Mouse (Mus musculus) gastrocnemius, postnatal 36 days (tissue): Measurements from ENCODE around the gene Alyref2. TPM values are rescaled to one million over a fixed set of nuclear protein-coding genes. Genes with fewer than 3 reads are reported as not detected.
"Not testable (repeated sequence)": the region's sequence is repeated elsewhere in the genome, so short reads cannot be mapped to it uniquely, and the experiment has no call there.

Source experiments
- DNase-seq, 2 experiments: peaks; one replicate each; pipeline ENCODE4 v3.0.0; 2022
- intact Hi-C: fragments of 180-260 bp; cut with DNase I; formaldehyde crosslinking; loops from one replicate; pipeline ENCODE4 v1.15.1; 2025
- long read RNA-seq, 2 experiments: library from polyadenylated mRNA; stranded (forward); transcript quantifications; one replicate each; pipeline ENCODE4 v2.0.0; 2021
- total RNA-seq, 2 experiments: library from RNA; stranded (reverse); gene quantifications; 2 replicates each; pipeline ENCODE4 v1.2.3; 2021

Gene Alyref2
- total RNA-seq = 1 to 10 TPM in 1 of 2 experiments, under 1 TPM in 1; 0.79 to 1.2 TPM
- long read RNA-seq, experiment 1, partial matches to known transcripts = 0 of 1 reads
- long read RNA-seq, experiment 1, other reads (novel, unspliced or antisense) = 0 of 1 reads
- long read RNA-seq, experiment 2, partial matches to known transcripts = 0 of 3 reads
- long read RNA-seq, experiment 2, other reads (novel, unspliced or antisense) = 0 of 3 reads

- intact Hi-C loops = loop anchor here (5.0 kb wide), 1 partner anchor 64 kb away; no protein-coding TSS in a partner anchor
- DNase-seq = peak; percentile 91
Observed at GRCm38 (mm10) chr1:171503250-171503591, at the start of gene Alyref2. Alyref2 (plus strand) TSS chr1:171503478.

GRCm38 (mm10) chr1:171454926-171455325, 48.4 kb upstream of the Alyref2 start:
- DNase-seq = no peak
- intact Hi-C loops = no loop called here

GRCm38 (mm10) chr1:171457568-171457967, 45.7 kb upstream of the Alyref2 start:
- DNase-seq = no peak
- intact Hi-C loops = no loop called here

- intact Hi-C loops = no loop called here
- no peak for DNase-seq
Observed at GRCm38 (mm10) chr1:171459791-171460190, 43.5 kb upstream of the Alyref2 start.

GRCm38 (mm10) chr1:171460551-171461503, 42.5 kb upstream of the Alyref2 start:
- no peak for DNase-seq
- intact Hi-C loops = no loop called here

GRCm38 (mm10) chr1:171463133-171463532, 40.1 kb upstream of the Alyref2 start:
- intact Hi-C loops = no loop called here
- DNase-seq = no peak

GRCm38 (mm10) chr1:171465749-171466412, 37.4 kb upstream of the Alyref2 start:
- intact Hi-C loops = no loop called here
- DNase-seq = no peak

GRCm38 (mm10) chr1:171466565-171466964, 36.7 kb upstream of the Alyref2 start:
- DNase-seq = no peak
- intact Hi-C loops = no loop called here

- no peak for DNase-seq
- intact Hi-C loops = no loop called here
Observed at GRCm38 (mm10) chr1:171469678-171470077, 33.6 kb upstream of the Alyref2 start.

GRCm38 (mm10) chr1:171470371-171470871, 32.9 kb upstream of the Alyref2 start:
- intact Hi-C loops = no loop called here

GRCm38 (mm10) chr1:171470896-171471295, 32.4 kb upstream of the Alyref2 start:
- DNase-seq = no peak
- intact Hi-C loops = no loop called here

More at GRCm38 (mm10) chr1:171470371-171470871, 32.9 kb upstream of the Alyref2 start:
- peak in 1 of 2 experiments; percentile 26 for DNase-seq

GRCm38 (mm10) chr1:171471452-171471851, 31.8 kb upstream of the Alyref2 start:
- DNase-seq = no peak
- intact Hi-C loops = no loop called here

- DNase-seq, intact Hi-C loops: not testable (repeated sequence)
Observed at GRCm38 (mm10) chr1:171471941-171472340, 31.3 kb upstream of the Alyref2 start.

- intact Hi-C loops = no loop called here
- no peak for DNase-seq
Observed at GRCm38 (mm10) chr1:171473506-171473905, 29.8 kb upstream of the Alyref2 start.

GRCm38 (mm10) chr1:171473920-171474640, 29.2 kb upstream of the Alyref2 start:
- no peak for DNase-seq
- intact Hi-C loops = no loop called here

- no peak for DNase-seq
- intact Hi-C loops = loop anchor here (5.0 kb wide), 2 partner anchors 90 to 115 kb away; partner anchors contain the start of gene Klhdc9
Observed at GRCm38 (mm10) chr1:171477123-171477522, 26.2 kb upstream of the Alyref2 start.

- intact Hi-C loops = loop anchor here (5.0 kb wide), 2 partner anchors 89 to 116 kb away; partner anchors contain the start of gene Klhdc9
- no peak for DNase-seq
Observed at GRCm38 (mm10) chr1:171477758-171478545, 25.3 kb upstream of the Alyref2 start.

GRCm38 (mm10) chr1:171478968-171479367, 24.3 kb upstream of the Alyref2 start:
- peak; percentile 33 to 46 for DNase-seq
- intact Hi-C loops = loop anchor here (5.0 kb wide), 2 partner anchors 88 to 117 kb away; partner anchors contain the start of gene Klhdc9

GRCm38 (mm10) chr1:171494241-171494640, 9.0 kb upstream of the Alyref2 start:
- DNase-seq = no peak
- intact Hi-C loops = no loop called here
